Mouse (Mus musculus): ENCODE results near the gene Avpi1.

Avpi1 gene

GRCm38 (mm10) chr19:42144541-42145167 lies 15.8 kb upstream of the Avpi1 start:
- peak; percentile 87 for DNase-seq (ENCODE audit: low spot score)

- peak; percentile 68 for DNase-seq (ENCODE audit: low spot score)
Measured at GRCm38 (mm10) chr19:42144067-42144466, 15.2 kb upstream of the Avpi1 start.

- DNase-seq (ENCODE audit: low spot score), result no peak
Measured at GRCm38 (mm10) chr19:42142757-42143156, 13.9 kb upstream of the Avpi1 start.

- no peak for DNase-seq (ENCODE audit: low spot score)
Measured at GRCm38 (mm10) chr19:42141998-42142397, 13.1 kb upstream of the Avpi1 start.

DNA sequence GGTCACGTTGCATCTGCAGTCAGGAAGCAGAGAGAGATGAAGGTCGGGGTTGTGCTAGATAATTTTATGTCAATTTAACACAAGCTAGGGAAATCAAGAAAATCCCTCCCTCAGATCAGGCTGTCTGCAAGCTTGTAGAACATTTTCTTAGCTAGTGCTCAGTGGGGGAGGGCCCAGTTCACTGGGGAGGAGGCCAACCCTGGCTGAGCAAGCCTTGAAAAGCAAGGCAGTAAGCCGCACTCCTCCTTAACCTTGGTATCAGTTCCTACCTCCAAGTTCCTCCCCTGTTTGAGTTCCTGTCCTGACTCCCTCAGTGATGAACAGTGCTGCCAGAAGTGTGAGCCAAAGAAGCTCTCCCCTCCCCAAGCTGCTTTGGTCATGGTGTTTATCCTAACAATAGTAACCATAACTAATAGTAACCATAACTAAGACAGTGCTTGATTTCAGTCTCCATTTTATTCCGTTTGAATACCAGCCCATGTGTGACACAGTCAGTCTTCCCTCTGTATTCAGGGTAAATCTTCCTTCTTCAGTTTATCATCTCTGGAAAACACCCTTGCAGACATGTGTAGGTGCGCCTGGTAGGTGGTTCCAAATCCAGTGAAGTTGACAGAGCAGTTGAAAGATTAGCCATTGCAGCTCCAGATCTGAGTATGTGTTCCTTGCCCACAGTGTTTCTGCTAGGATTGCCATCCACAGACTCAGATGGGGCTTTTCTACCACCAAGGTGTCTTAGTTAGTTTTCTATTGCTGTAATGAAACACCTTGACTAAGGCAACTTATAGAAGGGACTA lies 11.1 kb upstream of the Avpi1 start:
- DNase-seq (ENCODE audit: low spot score), result no peak

DNA sequence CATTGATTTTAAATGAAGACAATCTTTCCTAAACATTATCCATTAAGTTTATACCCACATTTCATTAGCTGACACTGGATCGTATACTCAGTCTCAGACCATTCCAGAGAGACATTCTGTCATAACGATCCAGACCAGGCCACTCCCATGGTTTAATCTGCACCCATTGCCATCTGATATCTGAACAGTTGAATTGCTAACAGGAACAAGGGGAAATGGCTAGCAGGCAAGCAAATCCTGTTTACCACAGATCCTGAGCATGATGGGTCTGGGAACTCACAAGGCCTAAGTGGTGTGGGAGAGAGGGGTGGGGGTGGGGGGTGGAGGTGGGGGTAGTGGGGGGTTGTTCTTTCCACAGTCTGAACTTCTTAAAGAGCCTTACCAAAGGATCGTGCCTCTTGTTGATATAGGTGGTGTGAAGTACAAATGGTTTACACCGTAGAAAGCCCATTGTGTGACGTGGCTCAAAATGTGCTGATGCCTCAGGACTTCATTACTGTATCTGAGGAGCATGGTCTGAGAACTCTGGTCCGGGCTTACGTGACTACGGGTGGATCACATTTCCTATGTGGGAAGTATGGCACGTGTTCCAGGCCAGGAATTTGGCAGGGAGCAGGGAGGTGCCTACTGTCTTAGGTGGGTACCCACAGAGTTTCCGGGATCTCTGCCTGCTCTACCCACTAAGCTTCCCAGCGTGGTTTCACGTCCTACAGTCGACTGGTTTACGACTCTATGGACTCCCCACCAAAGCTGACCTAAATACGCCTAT lies 9.8 kb upstream of the Avpi1 start:
- DNase-seq (ENCODE audit: low spot score), result peak; percentile 63

DNA sequence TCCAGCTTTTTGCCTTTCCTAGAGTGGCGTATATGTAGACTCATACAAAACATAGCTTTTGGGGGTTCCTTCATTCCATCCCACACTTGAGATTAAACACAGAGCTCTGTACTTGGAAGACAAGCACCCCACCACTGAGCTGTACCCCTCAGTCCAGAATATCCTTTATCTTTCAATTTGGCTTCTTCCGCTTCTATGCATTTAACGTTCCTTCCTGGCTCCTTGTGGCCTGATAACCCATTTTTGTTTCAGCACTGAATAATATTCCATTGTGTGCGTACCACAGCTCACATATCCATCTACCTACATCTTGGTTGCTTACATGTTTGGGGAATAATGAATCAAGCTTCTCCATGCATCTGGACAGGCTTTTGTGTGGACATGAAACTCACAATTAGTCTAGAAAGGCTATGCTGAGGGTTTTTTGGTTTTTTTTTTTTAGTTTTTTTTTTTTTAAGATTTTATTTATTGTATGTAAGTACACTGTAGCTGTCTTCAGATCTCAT lies 8.4 kb upstream of the Avpi1 start:
- no peak for DNase-seq (ENCODE audit: low spot score)

DNA sequence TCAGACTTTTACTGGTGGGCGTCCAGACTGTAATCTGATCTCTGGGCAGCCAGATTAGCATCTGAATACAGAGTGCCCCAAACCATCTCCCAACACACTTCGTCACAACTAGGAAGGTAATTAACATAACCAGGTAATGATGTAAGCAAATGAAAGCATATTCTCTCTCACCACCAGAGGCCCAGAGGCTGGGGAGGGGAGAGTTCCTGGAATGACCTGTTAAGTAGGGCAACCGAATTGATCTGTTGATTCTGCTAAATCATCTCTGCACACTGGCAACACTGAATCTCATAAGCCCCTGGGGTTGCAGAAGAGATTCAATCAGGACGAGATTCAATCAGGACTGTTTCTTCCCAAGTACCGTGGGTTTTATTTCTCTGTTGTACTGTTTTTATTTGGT lies 7.3 kb upstream of the Avpi1 start:
- DNase-seq (ENCODE audit: low spot score), result no peak

DNA sequence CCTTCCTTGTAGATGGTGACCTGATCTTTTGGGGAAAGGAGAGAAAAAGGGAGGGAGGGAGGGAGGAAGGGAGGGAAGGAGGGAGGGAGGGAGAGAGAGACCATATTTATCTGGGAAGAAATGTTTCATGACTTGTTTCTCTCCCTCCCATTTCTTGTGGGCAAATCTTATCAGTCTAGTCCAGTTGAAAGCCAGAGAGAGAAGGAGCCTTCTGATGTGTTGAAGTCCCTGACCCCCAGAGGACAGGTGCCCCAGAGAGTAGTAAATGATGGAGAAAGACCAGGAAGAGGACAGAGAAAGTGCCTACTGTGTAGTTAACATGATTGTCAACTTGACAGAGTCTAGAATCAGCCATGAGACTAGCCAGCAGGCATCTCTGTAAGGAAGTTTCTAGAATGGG lies 6.2 kb upstream of the Avpi1 start:
- DNase-seq (ENCODE audit: low spot score), result no peak

- DNase-seq (ENCODE audit: low spot score), result peak; percentile 54
Measured at GRCm38 (mm10) chr19:42131101-42131500, 2.2 kb upstream of the Avpi1 start.

GRCm38 (mm10) chr19:42130294-42130606 lies 1.4 kb upstream of the Avpi1 start:
- DNase-seq (ENCODE audit: low spot score), result no peak

- no peak for DNase-seq (ENCODE audit: low spot score)
Measured at GRCm38 (mm10) chr19:42129509-42130293, 842 bp upstream of the Avpi1 start.

GRCm38 (mm10) chr19:42128052-42128740 lies 663 bp downstream of the Avpi1 start:
- peak; percentile 20 for DNase-seq (ENCODE audit: low spot score)

- DNase-seq (ENCODE audit: low spot score), result peak; percentile 46
Measured at GRCm38 (mm10) chr19:42127024-42127423, 1.8 kb downstream of the Avpi1 start.

- DNase-seq (ENCODE audit: low spot score), result no peak
Measured at GRCm38 (mm10) chr19:42126219-42126605, 2.6 kb downstream of the Avpi1 start.

DNA sequence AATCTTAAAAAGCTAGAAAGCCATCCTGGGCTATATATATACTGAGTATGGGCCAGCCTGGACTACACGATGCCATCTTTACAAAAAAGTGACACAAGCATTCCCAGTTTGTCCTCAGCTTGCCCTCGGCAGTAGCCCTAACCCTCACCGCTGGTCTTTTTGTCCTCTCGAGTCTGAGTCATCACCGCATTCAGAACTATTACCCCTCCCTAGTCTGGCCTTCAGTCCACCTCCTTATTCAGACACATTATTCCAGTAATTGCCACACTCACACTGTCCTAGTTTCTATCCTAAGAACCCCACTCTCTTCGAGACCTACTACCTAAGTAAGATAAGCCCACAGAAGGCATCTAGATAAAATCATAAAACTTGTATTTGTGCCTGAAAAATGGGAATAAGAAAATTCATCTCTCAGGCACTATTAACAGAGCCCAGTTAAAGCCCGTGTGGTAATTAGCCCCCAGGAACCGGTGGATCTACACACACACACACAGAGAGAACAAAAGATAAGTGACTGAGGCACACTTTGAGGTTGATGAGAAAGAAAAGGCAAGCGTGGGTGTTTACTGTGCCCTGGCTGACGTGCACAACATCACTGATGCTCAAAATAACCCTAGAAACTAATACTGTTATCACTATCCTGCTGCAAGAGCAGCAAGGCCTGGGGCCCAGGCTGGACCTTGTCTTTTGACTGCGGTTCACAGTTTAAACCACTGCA lies 3.2 kb downstream of the Avpi1 start:
- no peak for DNase-seq (ENCODE audit: low spot score)

DNA sequence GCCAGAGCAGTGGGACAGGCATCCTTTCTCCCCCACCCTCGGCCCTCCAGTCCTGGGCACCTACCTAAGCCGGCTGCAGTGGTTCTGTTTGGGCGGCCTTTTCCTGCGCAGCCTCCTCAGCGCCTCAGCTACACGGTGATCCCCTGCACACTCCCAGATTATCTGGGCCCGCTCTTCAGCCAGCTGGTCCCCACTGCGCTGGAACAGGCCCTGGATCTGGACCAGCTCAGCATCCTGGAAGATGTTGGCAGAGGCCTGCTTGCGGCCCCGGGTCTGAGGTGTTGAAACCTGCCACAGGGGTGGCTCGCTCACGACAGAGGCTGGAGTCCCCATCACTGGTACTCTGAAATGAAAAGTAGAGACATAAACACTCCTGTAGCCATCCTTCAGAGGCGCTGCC lies 4.2 kb downstream of the Avpi1 start:
- no peak for DNase-seq (ENCODE audit: low spot score)

DNA sequence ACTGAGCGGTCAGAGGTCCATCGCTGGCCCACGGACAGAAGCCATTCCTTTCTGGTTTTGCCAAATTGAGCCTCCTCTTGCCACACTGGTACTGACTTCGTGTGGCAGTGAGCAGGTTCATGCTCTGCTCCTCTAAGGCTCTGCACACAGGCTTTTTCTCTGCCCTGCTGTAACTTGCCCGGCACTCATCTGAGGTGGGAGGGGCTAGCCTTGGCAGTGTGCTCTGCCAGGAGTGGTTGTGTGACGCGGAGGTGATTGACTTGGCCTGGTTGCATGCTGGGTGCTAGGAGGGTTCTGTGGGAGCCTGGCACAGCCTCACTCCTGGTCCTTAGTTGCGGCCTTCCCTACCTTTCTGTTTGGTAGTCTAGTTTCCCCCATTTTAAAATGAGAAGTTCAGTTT lies 8.4 kb downstream of the Avpi1 start:
- DNase-seq (ENCODE audit: low spot score), result peak; percentile 50

GRCm38 (mm10) chr19:42118596-42118995 lies 10.3 kb downstream of the Avpi1 start:
- DNase-seq (ENCODE audit: low spot score), result no peak

DNA sequence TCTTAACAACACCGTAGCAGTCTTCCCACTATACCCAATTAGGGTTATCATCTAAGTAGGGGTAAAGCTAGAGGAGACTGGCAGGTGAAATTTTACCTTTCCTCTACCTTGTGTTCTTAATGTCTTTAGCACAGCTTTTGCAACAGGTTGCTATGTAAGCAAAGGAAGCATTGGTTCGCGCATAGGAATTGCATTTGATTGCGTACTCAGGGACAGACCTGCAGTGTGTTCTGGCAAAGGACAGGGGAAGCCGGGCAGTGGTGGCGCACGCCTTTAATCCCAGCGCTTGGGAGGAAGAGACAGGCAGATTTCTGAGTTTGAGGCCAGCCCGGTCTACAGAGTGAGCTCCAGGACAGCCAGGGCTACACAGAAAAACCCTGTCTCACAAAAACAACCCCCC lies 10.7 kb downstream of the Avpi1 start:
- DNase-seq (ENCODE audit: low spot score), result no peak

- DNase-seq (ENCODE audit: low spot score), result peak; percentile 61
Measured at GRCm38 (mm10) chr19:42115783-42116335, 13.0 kb downstream of the Avpi1 start.
